Mouse (Mus musculus) kidney, embryonic 16.5 days (tissue): Measurements from ENCODE around the gene Polr1d. TPM values are rescaled to one million over a fixed set of nuclear protein-coding genes. Genes with fewer than 3 reads are reported as not detected.
A peak's percentile ranks its signal among the peaks of the same experiment; 100 is the strongest.

Experiments used
- ATAC-seq: fragments of 200-750 bp; cut with Nextera tagmentation; 2 replicates; pipeline ENCODE4 v1.8.0; 2017; ENCODE audit warnings: moderate TSS enrichment; ENCODE audit not compliant: low FRiP score, low TSS enrichment
- H3K27ac ChIP-seq: fragments of 300-500 bp; sonication (generic); 2 replicates; pipeline ENCODE4 v1.5.1; 2014; ENCODE audit warnings: low read length
- H3K27me3 ChIP-seq: fragments of 300-500 bp; sonication (generic); 2 replicates; pipeline ENCODE4 v1.6.1; 2014; ENCODE audit warnings: low read length, control low read depth, mixed read lengths; ENCODE audit not compliant: insufficient read depth
- H3K36me3 ChIP-seq: fragments of 300-500 bp; sonication (generic); 2 replicates; pipeline ENCODE4 v1.6.1; 2014; ENCODE audit warnings: low read length, control low read depth, mixed read lengths; ENCODE audit not compliant: insufficient read depth
- H3K4me1 ChIP-seq: fragments of 300-500 bp; sonication (generic); 2 replicates; pipeline ENCODE4 v1.6.1; 2014; ENCODE audit warnings: low read length, control low read depth, mixed read lengths; ENCODE audit not compliant: insufficient read depth
- H3K4me2 ChIP-seq: fragments of 300-500 bp; sonication (generic); replicated peaks from 2 replicates; pipeline ENCODE4 v1.6.1; 2014; ENCODE audit warnings: low read depth, low read length
- H3K4me3 ChIP-seq: fragments of 300-500 bp; sonication (generic); 2 replicates; pipeline ENCODE4 v1.5.1; 2014; ENCODE audit warnings: mild to moderate bottlenecking, low read length
- H3K9ac ChIP-seq: fragments of 300-500 bp; sonication (generic); replicated peaks from 2 replicates; pipeline ENCODE4 v1.6.1; 2014; ENCODE audit warnings: low read length
- H3K9me3 ChIP-seq: fragments of 300-500 bp; sonication (generic); 2 replicates; pipeline ENCODE4 v1.6.1; 2016; ENCODE audit warnings: low read length, control low read depth
- whole genome bisulfite sequencing: fragments of 180-500 bp; shearing (Covaris S2); extraction: QIAGEN DNeasy Blood & Tissue Kit; methylation state at CpG from one replicate; pipeline ENCODE4 v1.1.7; 2014; 5-methylcytosine and 5-hydroxymethylcytosine counted together
- polyA plus RNA-seq: library from polyadenylated mRNA; unstranded; fragments of >200 nt; fragmentation: Nextera tagmentation; extraction: Ambion mirVana; gene quantifications from 2 replicates; pipeline ENCODE4 v1.2.1, GENCODE M21; 2015

Polr1d gene
- 137 and 142 TPM in 2 replicates for polyA plus RNA-seq

GRCm38 (mm10) chr5:147076799-147077165, at the start of gene Polr1d:
Polr1d (plus strand) TSS chr5:147077050.
- Histone ChIP-seq H3K9me3 (no peaks in the 10 kb centered on the region), H3K27ac (peak within 1 kb of the TSS; percentile 96), H3K9ac (peak within 1 kb of the TSS; percentile 91), H3K4me2 (peak within 1 kb of the TSS; percentile 96), H3K4me1 (peaks cover 35% of the 10 kb centered on the region), H3K36me3 (no peaks in the 10 kb centered on the region), H3K27me3 (no peaks in the 10 kb centered on the region), H3K4me3 (peak within 1 kb of the TSS; percentile 92)
- ATAC-seq: peak; percentile 76
- 0% methylated on average over 15 of the region's 17 CpGs for WGBS

- 66% methylated on average over 14 of the region's 14 CpGs for WGBS
- Histone ChIP-seq H3K9me3 (no peaks in the 10 kb centered on the region), H3K27ac (no peak overlapping the region), H3K9ac (no peak overlapping the region), H3K36me3 (peaks cover 34% of the 10 kb centered on the region), H3K4me3 (no peak overlapping the region), H3K4me1 (peaks cover 18% of the 10 kb centered on the region), H3K4me2 (no peak overlapping the region), H3K27me3 (no peaks in the 10 kb centered on the region)
- no peak for ATAC-seq
Observed at GRCm38 (mm10) chr5:147031281-147031680, 45.6 kb upstream of the Polr1d start.

GRCm38 (mm10) chr5:147033155-147033554, 43.7 kb upstream of the Polr1d start:
- Histone ChIP-seq H3K4me2 (no peak overlapping the region), H3K27me3 (no peaks in the 10 kb centered on the region), H3K4me1 (peaks cover 27% of the 10 kb centered on the region), H3K4me3 (no peak overlapping the region), H3K9me3 (no peaks in the 10 kb centered on the region), H3K27ac (no peak overlapping the region), H3K36me3 (peaks cover 18% of the 10 kb centered on the region), H3K9ac (no peak overlapping the region)
- no peak for ATAC-seq
- WGBS: 53% methylated on average over 13 of the region's 13 CpGs

- Histone ChIP-seq H3K9me3 (no peaks in the 10 kb centered on the region), H3K27ac (no peak overlapping the region), H3K36me3 (peaks cover 9% of the 10 kb centered on the region; the same call in 1 of the 2 replicates), H3K4me2 (peak overlapping the region; percentile 11; the same call in 1 of the 2 replicates), H3K4me3 (no peak overlapping the region), H3K4me1 (peaks cover 33% of the 10 kb centered on the region), H3K27me3 (no peaks in the 10 kb centered on the region), H3K9ac (no peak overlapping the region; the same call in 1 of the 2 replicates)
- WGBS: 30% methylated on average over 12 of the region's 12 CpGs
- ATAC-seq: no peak
Observed at GRCm38 (mm10) chr5:147034283-147034682, 42.6 kb upstream of the Polr1d start.

- H3K27ac ChIP-seq: no peak overlapping the region; the same call in 1 of the 2 replicates
- no peaks in the 10 kb centered on the region for H3K27me3 ChIP-seq
- WGBS: 76% methylated on average over 6 of the region's 6 CpGs
- no peak overlapping the region for H3K9ac ChIP-seq
- peaks cover 33% of the 10 kb centered on the region for H3K4me1 ChIP-seq
- H3K4me2 ChIP-seq: no peak overlapping the region
- no peak for ATAC-seq
- H3K4me3 ChIP-seq: no peak overlapping the region
- peaks cover 9% of the 10 kb centered on the region; the same call in 1 of the 2 replicates for H3K36me3 ChIP-seq
- H3K9me3 ChIP-seq: no peaks in the 10 kb centered on the region
Observed at GRCm38 (mm10) chr5:147035301-147035700, 41.5 kb upstream of the Polr1d start.

DNA sequence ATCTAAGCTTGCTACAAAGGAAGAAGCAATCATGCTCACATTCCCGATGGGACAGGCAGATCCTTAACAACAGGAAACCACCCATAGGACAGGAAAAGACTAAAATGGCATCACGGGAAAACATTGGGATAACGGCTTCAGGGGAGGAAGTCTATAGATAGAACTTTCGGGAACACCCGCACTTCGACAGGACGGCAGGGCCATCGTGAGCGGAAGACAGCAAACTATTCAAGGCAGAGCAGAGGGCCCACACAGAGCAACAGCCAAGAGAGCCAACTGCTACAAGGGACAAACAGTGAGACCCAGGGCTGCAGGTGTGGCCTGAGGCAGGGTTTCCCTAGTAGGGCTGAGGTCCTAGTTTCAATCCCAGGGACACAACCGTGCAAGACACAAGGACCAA, 40.8 kb upstream of the Polr1d start:
- H3K9ac ChIP-seq: no peak overlapping the region
- H3K9me3 ChIP-seq: no peaks in the 10 kb centered on the region
- 0 out of 2 replicates have a peak, but pooled peaks have one; percentile 43 for ATAC-seq
- H3K27ac ChIP-seq: peak overlapping the region; percentile 2; the same call in 1 of the 2 replicates
- WGBS: 84% methylated on average over 10 of the region's 10 CpGs
- H3K4me2 ChIP-seq: no peak overlapping the region
- H3K27me3 ChIP-seq: no peaks in the 10 kb centered on the region
- H3K4me1 ChIP-seq: peaks cover 33% of the 10 kb centered on the region
- H3K4me3 ChIP-seq: no peak overlapping the region
- peaks cover 10% of the 10 kb centered on the region for H3K36me3 ChIP-seq

- H3K4me2 ChIP-seq: no peak overlapping the region
- H3K4me1 ChIP-seq: peaks cover 37% of the 10 kb centered on the region
- no peaks in the 10 kb centered on the region for H3K27me3 ChIP-seq
- no peak overlapping the region for H3K4me3 ChIP-seq
- H3K27ac ChIP-seq: peak overlapping the region; percentile 2
- no peaks in the 10 kb centered on the region for H3K9me3 ChIP-seq
- ATAC-seq: no peak
- H3K36me3 ChIP-seq: peaks cover 16% of the 10 kb centered on the region
- WGBS: 71% methylated on average over 5 of the region's 5 CpGs
- H3K9ac ChIP-seq: no peak overlapping the region
Observed at GRCm38 (mm10) chr5:147036661-147037060, 40.2 kb upstream of the Polr1d start.

- ATAC-seq: no peak
- Histone ChIP-seq H3K4me2 (no peak overlapping the region), H3K36me3 (peaks cover 14% of the 10 kb centered on the region), H3K9me3 (no peaks in the 10 kb centered on the region), H3K4me3 (no peak overlapping the region), H3K27ac (no peak overlapping the region), H3K4me1 (peaks cover 44% of the 10 kb centered on the region), H3K27me3 (no peaks in the 10 kb centered on the region), H3K9ac (no peak overlapping the region)
- 51% methylated on average over 3 of the region's 3 CpGs for WGBS
Observed at GRCm38 (mm10) chr5:147037601-147038000, 39.2 kb upstream of the Polr1d start.

- Histone ChIP-seq H3K9ac (no peak overlapping the region), H3K27ac (no peak overlapping the region), H3K4me1 (peaks cover 42% of the 10 kb centered on the region), H3K27me3 (no peaks in the 10 kb centered on the region), H3K4me2 (no peak overlapping the region), H3K36me3 (peaks cover 14% of the 10 kb centered on the region), H3K4me3 (no peak overlapping the region), H3K9me3 (no peaks in the 10 kb centered on the region)
- no peak for ATAC-seq
- 81% methylated on average over 5 of the region's 5 CpGs for WGBS
Observed at GRCm38 (mm10) chr5:147039394-147039793, 37.5 kb upstream of the Polr1d start.

DNA sequence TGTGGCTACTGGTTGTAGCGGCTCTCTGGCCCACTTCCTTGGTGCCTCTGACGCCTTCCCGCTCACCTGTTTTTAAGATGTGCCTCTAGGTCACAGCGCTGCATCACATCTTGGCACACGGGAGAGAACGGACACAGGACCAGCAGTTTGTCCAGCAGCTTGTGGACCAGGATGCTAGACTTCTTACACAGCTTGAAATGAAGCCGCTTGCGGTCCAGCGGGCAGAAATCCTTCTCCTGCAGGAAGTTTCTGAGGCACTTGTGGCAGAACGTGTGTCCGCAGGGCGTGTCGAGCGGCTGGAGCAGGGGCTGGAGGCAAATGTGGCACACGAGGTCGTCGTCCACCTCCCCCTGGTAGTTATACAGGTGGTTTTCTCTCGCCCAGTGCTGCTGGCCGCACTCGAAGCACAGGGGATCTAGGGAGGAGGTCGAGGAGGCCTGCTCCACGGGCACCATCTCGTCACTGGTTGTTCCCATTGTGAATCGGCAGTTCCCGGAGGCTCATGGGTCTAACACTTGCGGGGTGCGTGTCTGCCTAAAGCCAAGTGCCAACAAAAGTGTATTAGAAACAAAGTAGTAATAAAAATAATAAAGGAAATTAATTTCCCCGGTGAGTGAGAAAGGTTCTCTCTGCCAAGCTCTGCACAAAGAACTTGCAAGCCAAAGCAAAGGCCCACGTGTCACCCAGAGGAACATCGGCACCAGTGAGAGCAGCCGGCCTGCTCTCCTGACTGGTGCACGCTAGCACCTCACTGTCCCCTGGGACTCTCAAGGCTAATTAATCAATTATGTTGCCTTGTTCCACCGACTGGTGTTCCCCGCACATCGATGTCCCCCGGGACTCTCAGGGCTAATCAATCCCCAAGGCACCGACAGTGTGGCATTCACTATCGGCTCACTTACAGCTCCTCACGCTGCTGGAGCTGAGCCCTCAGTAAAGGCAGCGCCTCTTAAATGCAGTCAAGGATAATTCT, 34.6 kb upstream of the Polr1d start:
- Histone ChIP-seq H3K27me3 (no peaks in the 10 kb centered on the region), H3K9me3 (no peaks in the 10 kb centered on the region), H3K4me1 (peaks cover 40% of the 10 kb centered on the region), H3K4me2 (no peak overlapping the region), H3K36me3 (peaks cover 14% of the 10 kb centered on the region), H3K4me3 (no peak overlapping the region), H3K9ac (no peak overlapping the region), H3K27ac (no peak overlapping the region)
- ATAC-seq: no peak
- WGBS: 60% methylated on average over 40 of the region's 40 CpGs
